Mouse (Mus musculus) megakaryocyte-erythroid progenitor cell, adult 5-6 weeks (primary cell): ENCODE measurements around the gene A230050P20Rik. TPM values are rescaled to one million over a fixed set of nuclear protein-coding genes. Genes with fewer than 3 reads are reported as not detected.
A peak's percentile ranks its signal among the peaks of the same experiment; 100 is the strongest.

ENCODE experiments used
- ATAC-seq: replicated peaks from 2 replicates; pipeline ENCODE4 v1.8.0; 2016; ENCODE audit warnings: mild to moderate bottlenecking, inconsistent platforms; ENCODE audit not compliant: severe bottlenecking, poor library complexity, low FRiP score, low TSS enrichment
- total RNA-seq, 2 experiments: library from RNA; stranded (forward) in 1 of 2; stranded (reverse) in 1 of 2; fragments of 200-1000, 215-1000 nt in 1 of 2; fragments of >200 nt in 1 of 2; fragmentation: Nextera tagmentation in 1 of 2; gene quantifications; 2 replicates each; pipeline ENCODE4 v1.2.3; 2014 to 2017

Gene A230050P20Rik
- total RNA-seq, 2 experiments from 2014 or later, result 11.9 to 44.3 TPM

DNA sequence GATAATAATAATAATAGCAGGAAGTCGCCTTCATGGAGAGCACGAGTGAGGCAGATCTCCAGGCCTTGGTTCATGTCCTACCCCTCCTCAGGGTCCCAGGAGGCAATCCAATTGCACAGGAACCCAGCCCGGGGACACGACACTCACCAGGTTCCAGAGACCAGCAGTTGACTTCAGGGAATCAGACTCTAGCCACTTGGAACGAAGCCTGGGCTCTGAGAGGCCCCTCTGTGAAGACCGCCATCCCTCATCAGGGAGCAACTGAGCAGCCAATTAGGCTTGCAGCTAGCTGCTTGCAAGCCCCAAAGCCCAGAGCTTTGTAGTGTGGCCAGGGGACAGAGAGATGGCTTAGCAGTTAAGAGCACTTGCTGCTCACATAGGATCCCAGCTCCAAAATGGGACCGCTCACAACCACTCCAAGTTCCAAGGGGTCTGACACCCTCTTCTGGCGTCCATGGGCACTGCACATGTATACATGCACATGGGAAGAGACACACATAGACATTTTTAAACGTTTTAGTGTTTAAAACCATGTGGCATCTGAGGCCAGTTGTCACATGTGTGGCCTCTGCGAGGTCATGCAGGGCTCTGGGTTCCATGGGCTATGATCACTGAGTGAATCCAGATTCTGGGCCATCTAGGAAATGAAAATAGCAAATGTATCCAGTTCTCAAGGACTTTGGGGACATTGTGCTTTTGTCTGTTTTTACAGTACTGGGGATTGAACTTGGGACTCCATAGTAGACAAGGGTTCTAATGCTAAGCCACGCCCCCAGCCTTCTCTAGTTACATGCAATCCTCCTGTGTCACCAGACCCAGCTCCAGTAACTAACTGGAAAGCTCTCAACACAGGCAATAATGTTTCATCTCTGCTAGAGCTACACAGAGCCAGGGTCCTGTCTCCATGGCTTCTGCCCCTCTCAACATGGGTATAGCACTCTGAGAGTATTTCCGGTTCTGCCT, 2.0 kb downstream of the A230050P20Rik start:
- ATAC-seq, result 0 out of 2 replicates have a peak, but pooled peaks have one; percentile 24

DNA sequence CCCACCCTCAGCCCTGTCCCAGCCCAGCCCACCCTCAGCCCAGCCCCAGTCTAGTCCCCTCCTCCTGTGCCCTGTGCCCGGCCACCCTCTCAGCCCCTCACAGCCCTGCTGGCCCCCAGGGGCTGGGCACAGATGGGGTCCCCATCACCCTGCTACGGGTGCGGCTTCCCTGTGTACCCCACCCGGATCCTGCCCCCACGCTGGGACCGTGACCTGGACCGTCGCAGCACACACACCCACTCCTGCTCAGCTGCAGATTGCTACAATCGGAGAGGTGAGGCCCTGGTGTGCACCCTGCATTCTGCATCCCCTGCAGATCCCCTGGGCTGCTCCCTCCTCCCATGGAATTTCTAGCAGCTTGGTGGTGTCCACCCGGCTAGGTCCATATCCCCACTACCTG, 4.5 kb downstream of the A230050P20Rik start:
- ATAC-seq, result no peak

DNA sequence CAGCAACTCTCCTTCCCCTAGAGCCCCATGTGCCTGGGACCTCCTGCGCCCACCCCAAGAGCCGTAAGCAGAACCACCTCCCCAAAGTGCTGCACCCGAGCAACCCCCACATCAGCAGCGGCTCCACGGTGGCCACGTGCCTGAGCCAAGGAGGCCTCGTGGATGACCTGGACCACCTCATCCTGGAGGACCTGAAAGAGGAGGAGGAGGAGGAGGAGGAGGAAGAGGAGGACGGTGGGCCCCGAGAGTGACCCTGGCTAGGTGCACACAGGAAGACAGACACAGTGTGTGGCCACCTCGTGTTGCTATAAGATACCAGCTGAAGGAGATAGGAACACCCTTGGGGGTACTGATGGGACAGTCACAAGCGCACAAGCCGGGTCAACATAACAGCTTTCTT, 5.1 kb downstream of the A230050P20Rik start:
- ATAC-seq, result no peak

DNA sequence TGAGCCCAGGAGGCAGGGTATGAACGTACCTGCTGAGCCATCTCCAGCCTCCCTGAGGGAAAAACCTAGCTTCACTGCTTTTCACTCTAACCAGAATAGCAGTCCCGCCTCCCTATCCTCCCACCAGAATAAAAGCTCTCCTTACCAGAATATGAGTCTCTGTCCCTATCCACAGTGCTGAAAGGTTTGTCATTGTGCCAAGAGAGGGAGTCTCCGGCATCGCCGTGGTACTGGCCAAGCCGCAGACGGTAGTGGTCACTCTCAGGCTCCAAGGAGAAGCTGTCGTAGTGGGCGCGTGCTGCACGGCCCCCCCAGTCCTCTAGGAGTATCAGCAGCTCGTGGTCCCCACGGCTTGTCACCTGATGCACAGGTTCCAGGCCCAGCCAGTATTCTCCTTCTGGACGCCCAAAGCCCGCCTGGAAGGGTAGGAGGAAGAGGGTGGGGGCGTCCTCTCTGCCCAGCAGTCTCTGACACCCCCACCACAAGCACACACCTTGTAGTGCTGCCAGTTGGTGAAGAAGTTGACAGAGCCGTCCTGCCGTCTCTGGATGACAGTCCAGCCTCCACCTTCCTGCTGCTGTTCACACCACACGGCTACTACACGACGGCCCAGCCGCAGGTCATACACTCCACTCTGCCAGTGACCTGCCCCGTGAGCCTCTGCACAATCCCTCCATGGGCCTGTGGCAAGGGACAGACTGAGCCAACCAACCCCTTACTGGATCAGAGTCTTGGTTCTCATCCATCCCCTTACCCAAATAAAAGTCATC, 6.8 kb downstream of the A230050P20Rik start:
- ATAC-seq, result no peak

DNA sequence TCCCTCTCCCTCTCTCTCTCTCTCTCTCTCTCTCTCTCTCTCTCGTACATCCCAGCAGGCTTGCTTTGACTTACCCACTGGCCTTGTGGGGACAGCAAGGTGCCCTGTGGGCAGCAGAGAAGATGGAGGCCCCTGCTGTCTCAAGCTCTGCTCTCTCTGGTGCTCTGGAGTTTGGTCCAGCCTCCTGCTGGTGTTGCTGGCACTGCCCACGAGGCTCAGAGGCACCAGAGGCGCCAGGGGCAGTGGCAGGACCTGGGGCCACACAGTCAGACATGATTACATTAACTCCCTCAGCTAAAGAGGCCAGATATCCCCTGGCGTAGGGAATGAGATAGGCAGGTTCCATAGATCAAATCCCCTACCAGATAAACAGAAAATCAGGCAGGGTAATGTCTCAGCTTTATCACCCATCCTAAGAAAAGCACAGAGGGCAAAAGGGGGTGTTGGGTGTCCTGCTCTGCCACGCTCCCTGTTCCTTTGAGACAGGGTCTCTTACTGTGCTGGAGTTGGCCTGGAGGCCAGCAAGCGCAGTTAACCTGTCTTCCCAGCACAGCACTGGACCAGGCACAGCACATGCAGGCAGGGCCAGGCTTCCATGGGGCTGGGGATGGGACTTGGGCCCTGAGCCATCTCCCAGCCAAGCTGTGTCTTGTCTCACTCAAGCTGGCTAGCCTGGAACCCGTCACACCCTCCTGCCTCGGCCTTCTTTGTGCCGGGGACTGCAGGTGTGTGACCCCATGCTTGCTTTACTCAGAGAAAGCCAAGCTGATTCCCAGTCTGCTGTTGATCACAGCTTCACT, 8.1 kb downstream of the A230050P20Rik start:
- no peak for ATAC-seq

DNA sequence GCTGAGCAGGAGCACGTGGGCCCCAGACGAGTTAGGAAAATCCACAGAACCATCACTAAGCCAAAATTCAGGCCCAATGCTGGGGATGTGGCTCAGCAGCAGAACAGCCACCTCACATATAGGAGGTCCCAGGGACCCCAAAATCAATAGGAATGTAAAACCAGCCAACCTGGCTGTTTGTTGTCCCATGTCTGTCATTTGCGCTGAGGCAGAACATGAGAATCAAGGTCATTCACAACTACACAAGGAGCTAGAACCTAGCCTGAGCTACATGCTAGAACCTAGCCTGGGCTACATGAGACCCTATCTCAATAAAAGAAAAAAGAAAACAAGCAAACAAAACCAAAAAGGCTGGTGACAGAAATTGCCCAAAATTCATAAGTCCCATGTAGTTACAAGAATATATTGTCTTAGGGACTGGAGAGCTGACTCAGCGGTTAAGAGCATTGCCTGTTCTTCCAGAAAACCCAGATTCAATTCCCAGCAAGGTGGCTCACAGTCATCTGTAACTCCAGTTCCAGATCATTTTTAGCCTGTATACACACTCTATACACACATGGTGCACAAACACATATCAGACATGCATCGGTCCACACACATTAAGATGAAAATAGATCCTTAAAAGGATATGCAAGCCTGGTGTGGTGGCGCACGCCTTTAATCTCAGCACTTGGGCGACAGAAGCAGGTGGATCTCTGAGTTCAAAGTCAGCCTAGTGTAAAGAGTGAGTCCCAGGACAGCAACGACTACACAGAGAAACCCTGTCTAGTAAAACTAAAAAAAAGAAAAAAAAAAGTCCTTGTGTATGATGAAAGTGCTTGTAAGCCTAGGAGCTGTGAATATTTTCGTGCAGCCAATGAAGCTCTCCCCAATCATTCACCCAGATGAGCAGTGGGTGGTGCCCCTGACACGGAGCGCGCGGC, 8.9 kb downstream of the A230050P20Rik start:
- no peak for ATAC-seq

DNA sequence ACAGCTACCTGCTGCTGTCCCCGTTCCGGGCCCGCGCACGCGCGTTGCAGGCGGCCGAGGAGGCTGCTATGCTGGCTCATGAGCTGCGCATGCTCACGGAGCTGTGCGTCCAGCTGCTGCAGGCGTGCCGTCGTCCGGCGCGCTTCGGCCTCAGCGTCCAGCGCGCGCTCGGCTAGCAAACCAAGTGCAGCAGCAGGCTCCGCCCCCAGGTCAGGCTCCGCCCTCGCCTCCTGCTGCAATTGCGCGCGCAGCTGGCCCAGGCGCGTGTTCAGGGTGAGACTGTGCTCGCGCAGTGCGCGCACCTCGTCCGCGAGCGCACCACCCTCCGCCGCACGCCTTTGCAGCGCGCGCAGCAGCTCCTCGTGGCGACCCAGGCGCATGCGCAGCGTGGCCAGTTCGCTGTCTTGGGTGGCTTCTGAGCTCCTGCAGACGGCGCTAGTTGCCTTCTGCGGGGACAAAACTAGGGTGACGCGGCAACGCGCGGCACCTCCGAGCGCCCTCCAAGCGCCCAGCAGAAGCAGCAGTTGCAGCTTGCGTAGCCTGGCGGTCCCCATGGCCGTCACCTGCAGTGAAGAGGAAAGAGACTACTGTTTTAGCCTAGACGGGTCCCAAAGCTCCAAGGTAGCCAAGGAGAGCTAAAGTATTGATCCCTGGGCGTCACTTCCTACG, 9.7 kb downstream of the A230050P20Rik start:
- ATAC-seq, result peak; percentile 84

DNA sequence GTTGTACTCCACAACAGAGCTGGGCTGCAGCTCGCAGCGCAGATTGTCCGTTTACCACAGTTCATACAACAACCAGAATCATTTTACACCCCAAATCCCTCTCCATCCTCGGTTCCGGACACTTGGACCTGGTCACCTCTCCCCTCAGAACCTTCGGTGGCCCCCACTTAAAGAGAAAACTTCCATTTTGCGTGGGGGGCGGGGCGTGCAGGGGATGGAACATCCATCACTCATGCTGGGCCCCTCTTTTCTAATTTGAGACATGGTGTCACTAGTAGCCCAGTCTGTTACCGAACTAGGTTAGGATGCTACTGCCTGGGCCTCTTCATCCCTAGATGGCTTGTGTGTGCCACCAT, 10.2 kb downstream of the A230050P20Rik start:
- ATAC-seq, result no peak

DNA sequence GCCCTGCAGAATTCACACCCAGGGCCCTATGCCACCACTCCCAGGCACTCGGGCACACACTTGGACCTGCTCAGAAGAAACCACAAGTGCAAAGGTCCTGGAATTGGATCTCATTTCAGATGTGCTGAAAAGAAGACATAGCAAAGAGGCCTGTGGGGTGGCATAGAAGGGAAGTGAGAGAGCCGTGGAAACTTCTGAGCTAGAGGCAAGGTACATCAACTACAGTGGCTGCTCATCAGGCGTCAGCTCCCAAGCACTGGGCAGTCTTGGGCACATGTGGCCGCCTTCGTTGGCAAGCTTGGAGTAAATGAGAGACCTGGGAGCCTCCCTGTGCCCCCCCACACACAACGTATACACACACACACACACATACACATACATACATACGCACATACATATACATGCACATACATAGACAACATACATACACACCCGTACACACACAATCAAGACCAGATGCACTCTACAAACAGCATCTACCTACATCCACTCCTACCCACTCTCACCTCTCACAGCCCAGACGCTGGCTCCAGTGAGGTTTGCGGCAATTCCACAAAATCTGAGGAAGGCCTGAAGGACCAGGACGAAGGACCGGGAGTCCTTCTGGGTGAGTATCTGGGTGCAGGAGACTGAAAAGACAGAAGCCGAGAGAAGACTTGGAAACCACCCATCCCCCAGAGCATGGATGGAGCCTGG, 10.8 kb downstream of the A230050P20Rik start, which contains the start of gene Angptl6:
Gene Angptl6 (minus strand): TSS at position 631 of the 696 bp plus-strand sequence.
- no peak for ATAC-seq

DNA sequence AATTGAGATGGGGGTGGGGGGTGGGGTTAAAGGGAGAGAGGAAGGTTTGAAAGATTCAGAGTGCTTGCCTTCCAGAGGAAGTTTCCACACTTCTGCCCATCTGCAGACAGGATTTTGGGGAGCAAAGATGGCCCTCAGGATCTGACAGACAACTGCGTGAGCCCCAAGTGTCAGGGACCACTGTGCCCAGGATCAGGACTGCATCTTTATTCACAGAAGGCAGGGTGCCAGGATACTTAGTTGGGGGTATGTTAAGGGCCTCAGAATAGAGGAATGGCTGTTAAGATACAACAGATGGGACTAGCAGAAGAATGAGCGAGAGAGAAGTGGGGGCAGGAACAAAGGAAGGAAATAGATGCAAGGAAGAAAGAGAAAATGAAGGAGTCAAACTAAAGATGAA, 18.1 kb downstream of the A230050P20Rik start:
- no peak for ATAC-seq

DNA sequence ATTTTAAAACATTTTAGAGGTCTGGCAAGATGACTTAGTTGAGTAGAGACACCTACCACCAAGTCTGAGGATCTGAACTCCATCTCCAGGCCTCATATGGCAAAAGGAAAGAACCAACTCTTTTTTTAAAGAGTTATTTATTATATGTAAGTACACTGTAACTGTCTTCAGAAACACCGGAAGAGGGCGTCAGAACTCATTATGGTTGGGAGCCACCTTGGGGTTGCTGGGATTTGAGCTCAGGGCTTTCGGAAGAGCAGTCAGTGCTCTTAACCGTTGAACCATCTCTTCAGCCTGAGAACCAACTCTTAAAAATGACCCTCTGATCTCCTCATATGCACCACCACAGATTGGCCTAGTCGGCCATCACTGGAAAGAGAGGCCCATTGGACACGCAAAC, 18.7 kb downstream of the A230050P20Rik start:
- ATAC-seq, result no peak

DNA sequence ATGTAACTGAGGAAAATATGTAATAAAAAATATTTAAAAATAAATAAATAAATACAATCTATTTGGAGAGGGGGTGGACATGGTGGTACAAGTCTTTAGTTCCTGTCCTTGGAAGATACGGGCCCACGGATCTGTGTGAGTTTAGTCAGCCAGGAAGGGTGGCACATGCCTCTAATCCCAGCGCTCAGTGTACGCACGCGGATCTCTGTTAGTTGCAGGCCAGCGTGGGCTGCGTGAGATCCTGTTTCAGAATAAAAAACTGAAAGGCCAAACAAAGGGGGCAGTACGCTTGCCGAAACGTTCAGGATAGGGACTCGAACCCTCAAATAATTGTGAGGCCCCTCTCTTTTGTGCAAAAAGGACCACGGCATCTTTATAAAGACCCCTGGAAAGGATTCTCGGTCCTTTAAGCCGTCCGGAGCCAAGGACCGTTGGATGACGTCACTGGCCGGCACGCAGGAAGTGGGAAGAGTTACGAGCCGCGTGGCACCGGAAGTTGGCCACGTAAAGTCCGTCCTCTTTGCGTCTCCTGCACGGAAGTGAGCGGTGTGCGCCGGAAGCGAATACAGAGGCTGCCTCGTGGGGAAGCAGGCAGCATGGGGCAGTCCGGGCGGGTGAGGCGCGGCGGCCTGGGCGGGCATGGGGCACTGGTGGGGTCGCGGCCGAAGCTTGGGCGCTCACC, 19.4 kb downstream of the A230050P20Rik start, which contains the start of gene Ppan:
Gene Ppan (plus strand): TSS at position 472 of the 682 bp plus-strand sequence.
- ATAC-seq, result peak; percentile 81

DNA sequence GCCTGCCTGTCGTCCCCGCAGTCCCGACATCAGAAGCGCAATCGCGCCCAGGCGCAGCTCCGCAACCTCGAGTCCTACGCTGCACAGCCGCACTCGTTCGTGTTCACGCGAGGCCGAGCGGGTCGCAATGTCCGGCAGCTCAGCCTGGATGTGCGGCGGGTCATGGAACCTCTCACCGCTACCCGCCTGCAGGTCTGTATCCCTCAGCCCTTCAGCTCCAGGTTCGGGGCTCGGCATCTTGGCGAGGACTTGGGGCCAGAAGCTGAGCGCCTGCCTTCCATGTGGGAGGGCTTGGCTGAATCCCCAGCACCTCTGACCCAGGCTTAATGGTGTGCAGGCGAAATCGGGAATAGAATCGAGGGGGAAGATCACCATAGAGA, 19.9 kb downstream of the A230050P20Rik start:
- peak; percentile 3 for ATAC-seq

DNA sequence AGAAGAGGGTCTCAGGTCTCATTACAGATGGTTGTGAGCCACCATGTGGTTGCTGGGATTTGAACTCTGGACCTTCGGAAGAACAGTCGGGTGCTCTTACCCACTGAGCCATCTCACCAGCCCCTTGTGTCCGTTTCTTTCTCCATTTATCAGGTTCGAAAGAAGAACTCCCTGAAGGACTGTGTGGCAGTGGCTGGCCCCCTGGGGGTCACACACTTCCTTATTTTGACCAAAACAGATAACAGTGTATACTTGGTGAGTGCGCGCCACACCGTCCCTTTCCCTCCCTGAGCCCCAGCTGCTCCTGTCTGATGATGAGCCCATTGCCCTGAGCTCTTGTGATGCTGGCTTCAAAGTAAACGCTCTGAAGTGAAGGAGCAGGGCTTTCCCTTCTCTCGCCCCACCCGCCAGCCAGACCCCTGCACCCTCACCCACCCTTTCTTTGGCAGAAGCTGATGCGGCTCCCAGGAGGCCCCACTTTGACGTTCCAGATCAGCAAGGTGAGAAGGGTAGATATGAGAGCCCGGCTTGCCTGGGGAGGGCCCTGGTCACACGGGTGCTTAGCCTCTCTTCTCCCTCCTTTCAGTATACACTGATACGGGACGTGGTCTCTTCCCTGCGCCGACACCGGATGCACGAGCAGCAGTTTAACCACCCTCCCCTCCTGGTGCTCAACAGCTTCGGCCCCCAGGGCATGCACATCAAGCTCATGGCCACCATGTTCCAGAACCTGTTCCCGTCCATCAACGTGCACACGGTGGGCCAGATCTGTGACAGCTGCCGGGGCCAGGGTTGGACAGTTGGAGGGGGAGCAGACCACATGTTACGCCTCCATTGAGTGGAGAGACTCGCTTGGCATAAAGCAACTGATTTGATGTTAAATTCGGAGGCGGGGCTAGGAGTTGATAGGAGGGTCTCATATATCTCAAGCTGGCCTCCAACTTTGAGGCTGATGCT, 21.0 kb downstream of the A230050P20Rik start:
- peak; percentile 38 for ATAC-seq

DNA sequence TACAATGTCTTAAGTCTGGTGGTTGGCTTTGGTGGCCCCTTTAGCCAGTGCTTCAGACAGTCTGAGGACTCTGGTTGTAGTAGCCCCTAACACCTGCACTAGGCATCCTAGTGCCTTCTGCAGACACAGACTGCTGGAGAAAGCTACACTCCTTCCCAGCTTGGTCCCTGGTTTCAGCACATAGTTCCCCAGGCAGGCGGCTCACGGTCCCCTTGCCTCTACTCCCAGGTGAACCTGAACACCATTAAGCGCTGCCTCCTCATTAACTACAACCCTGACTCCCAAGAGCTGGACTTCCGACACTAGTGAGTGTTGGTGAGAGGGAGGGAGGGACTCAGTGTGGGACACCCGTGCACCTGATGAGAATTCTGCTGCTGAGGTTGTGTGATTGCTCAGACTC, 22.0 kb downstream of the A230050P20Rik start:
- no peak for ATAC-seq
